Comparison of ENCODE assay signal across 25 mouse cellular contexts in the genomic region with DNA sequence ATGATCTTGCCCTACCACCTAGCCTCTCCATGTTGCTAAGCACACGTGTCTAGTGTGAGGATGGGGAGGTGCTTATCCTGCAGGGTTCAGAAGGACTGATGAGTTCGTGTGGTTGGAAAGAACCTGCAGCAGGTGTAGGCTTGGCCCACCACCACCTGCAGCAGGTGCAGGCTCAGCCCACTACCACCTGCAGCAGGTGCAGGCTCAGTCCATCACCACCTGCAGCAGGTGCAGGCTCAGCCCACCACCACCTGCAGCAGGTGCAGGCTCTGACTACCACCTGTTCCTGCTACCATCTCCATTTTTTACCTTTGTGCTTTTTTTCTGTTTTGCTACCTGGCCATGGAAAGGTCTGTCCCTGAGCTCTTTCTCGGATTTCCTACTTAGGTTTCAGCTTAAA.
DNase-seq lines count a peak whose midpoint lies in the region; ATAC-seq and TF ChIP-seq lines count a peak whose summit lies in the region.
"Had no signal": no experiment of that assay in that cellular context is flagged by ENCODE, and none has a peak within 500 bp of the region (broad histone marks: within the 10 kb centered on the region; RNA-seq: fewer than 3 reads in every experiment).

No protein-coding gene starts in this region.

- no peak for TF ChIP-seq RAD21 in CH12.LX (IDR thresholded peaks at IDR 0.05; ENCODE audit: low read depth, low read length)

- WGBS in heart, adult 2 months = 85% methylated on average over 3 of the region's 3 CpGs
- 83% methylated on average over 3 of the region's 3 CpGs for WGBS in heart, embryonic 15.5 days

- H3K27ac ChIP-seq in heart, adult 2 months = no peak overlapping the region
- peak overlapping the region; percentile 32; the same call in 1 of the 2 replicates for H3K27ac ChIP-seq in heart, embryonic 15.5 days
- no peak overlapping the region for H3K27ac ChIP-seq in CH12.LX (ENCODE audit: insufficient read depth, low read depth)
- H3K27ac ChIP-seq: embryonic facial prominence, embryonic 13.5 days; embryonic facial prominence, embryonic 15.5 days; forebrain, embryonic 10.5 days; forebrain, embryonic 12.5 days had no signal

- no peaks in the 10 kb centered on the region; the same call in 1 of the 2 replicates for H3K4me1 ChIP-seq in heart, adult 2 months (ENCODE audit: control insufficient read depth, insufficient read depth, low read length)
- peaks cover 28% of the 10 kb centered on the region for H3K4me1 ChIP-seq in heart, embryonic 15.5 days (replicated peaks)
- peaks cover 5 to 42% of the 10 kb centered on the region in 2 experiments; a peak in 3 of 4 replicates for H3K4me1 ChIP-seq in CH12.LX (ENCODE audit: control insufficient read depth in 1 of 2, insufficient read depth in 2 of 2)
- H3K4me1 ChIP-seq: embryonic facial prominence, embryonic 13.5 days had no signal

- peak; percentile 63 for DNase-seq in heart, adult 11 months
- DNase-seq in heart, adult 2 months = no peak
- DNase-seq in heart, postnatal 10 days = no peak
- no peak for DNase-seq in CH12.LX (ENCODE audit: extremely low read depth)
- DNase-seq in layer of hippocampus, adult 11-12 months (ENCODE audit: low spot score) = no peak
- DNase-seq: adrenal gland, adult 2 months; adrenal gland, postnatal 10 days; adrenal gland, postnatal 25 days; B cell, adult 2 months; cerebellum, adult 11 months; cerebellum, adult 18-20 months; cerebellum, adult 8-10 months; cerebellum, adult 9-11 months; cerebellum, postnatal 14 days; cerebellum, postnatal 36 days; embryo, embryonic 11 days had no signal

- TF ChIP-seq POLR2A in heart, adult 2 months (IDR thresholded peaks at IDR 0.05; ENCODE audit: insufficient read depth, low read depth, low read length) = no peak
- TF ChIP-seq POLR2A in CH12.LX (IDR thresholded peaks at IDR 0.05; ENCODE audit: low read depth, low read length) (no peak), myocyte (IDR thresholded peaks at IDR 0.05; ENCODE audit: insufficient read length, low read depth) (no peak)

- ATAC-seq in heart, embryonic 15.5 days (replicated peaks; ENCODE audit: insufficient number of reproducible peaks, insufficient read depth, low FRiP score, low read depth) = no peak
- ATAC-seq: CD4-positive, CD25-positive, alpha-beta regulatory T cell, adult 4 months; forebrain, embryonic 14.5 days had no signal

- no peaks in the 10 kb centered on the region for H3K27me3 ChIP-seq in heart, adult 2 months (ENCODE audit: control insufficient read depth, insufficient read depth, low read length)
- H3K27me3 ChIP-seq in heart, embryonic 15.5 days = no peaks in the 10 kb centered on the region
- H3K27me3 ChIP-seq in CH12.LX (replicated peaks) (no peaks in the 10 kb centered on the region), myocyte (ENCODE audit: control insufficient read depth, insufficient read depth, insufficient read length) (no peaks in the 10 kb centered on the region)
- H3K27me3 ChIP-seq: embryonic facial prominence, embryonic 13.5 days; embryonic facial prominence, embryonic 15.5 days; forebrain, embryonic 12.5 days had no signal

- H3K9me3 ChIP-seq in heart, embryonic 15.5 days (replicated peaks) = no peaks in the 10 kb centered on the region
- H3K9me3 ChIP-seq in CH12.LX (replicated peaks; ENCODE audit: low read length) = peaks cover 3% of the 10 kb centered on the region
- H3K9me3 ChIP-seq: embryonic facial prominence, embryonic 13.5 days; embryonic facial prominence, embryonic 15.5 days; forebrain, embryonic 10.5 days; forebrain, embryonic 12.5 days had no signal

- dilution Hi-C loops in CH12.LX (cut with MboI; ENCODE audit: extremely low pct_ligation_motif_present, extremely low pct_unique_long_range_greater_than_20kb, low sequenced_read_pairs) = no loop called here

- H3K4me3 ChIP-seq in heart, adult 2 months = no peak overlapping the region
- no peak overlapping the region for H3K4me3 ChIP-seq in heart, embryonic 15.5 days
- H3K4me3 ChIP-seq in CH12.LX (replicated peaks in 1 of 3; ENCODE audit: low read depth in 2 of 3, low read length in 2 of 3, poor library complexity in 1 of 3) (no peak overlapping the region), myocyte (no peak overlapping the region)
- H3K4me3 ChIP-seq: embryonic facial prominence, embryonic 13.5 days; embryonic facial prominence, embryonic 15.5 days; erythroblast, embryonic 14.5 days; forebrain, embryonic 10.5 days; forebrain, embryonic 12.5 days had no signal

- H3K36me3 ChIP-seq in heart, adult 2 months (ENCODE audit: control insufficient read depth, insufficient read depth, low read length) = no peaks in the 10 kb centered on the region
- H3K36me3 ChIP-seq in heart, embryonic 15.5 days = no peaks in the 10 kb centered on the region
- H3K36me3 ChIP-seq in CH12.LX (replicated peaks in 1 of 2; ENCODE audit: control insufficient read depth in 1 of 2, insufficient read depth in 1 of 2, low read length in 1 of 2) (peaks cover 6 to 67% of the 10 kb centered on the region in 2 experiments), myocyte (ENCODE audit: control insufficient read depth, insufficient read depth) (no peaks in the 10 kb centered on the region)
- H3K36me3 ChIP-seq: embryonic facial prominence, embryonic 13.5 days; embryonic facial prominence, embryonic 15.5 days; forebrain, embryonic 10.5 days; forebrain, embryonic 12.5 days had no signal

- in situ Hi-C loops in CH12.LX (cut with MboI; ENCODE audit: low pct_ligation_motif_present, low pct_unique_long_range_greater_than_20kb, low sequenced_read_pairs) = no loop called here

- TF ChIP-seq CTCF in heart, adult 2 months (IDR thresholded peaks at IDR 0.05) = no peak
- no peak for TF ChIP-seq CTCF in CH12.LX (conservative IDR thresholded peaks at IDR 0.05 in 1 of 2, IDR thresholded peaks at IDR 0.05 in 1 of 2; ENCODE audit: low read depth in 2 of 2, low read length in 2 of 2)

- no peak overlapping the region for H3ac ChIP-seq in myocyte (ENCODE audit: control insufficient read depth, insufficient read length)

- no peak overlapping the region for H3K9ac ChIP-seq in heart, adult 2 months (ENCODE audit: low read depth, low read length)
- no peak overlapping the region for H3K9ac ChIP-seq in heart, embryonic 15.5 days
- H3K9ac ChIP-seq in CH12.LX (ENCODE audit: insufficient read depth, low read depth) = no peak overlapping the region
- H3K9ac ChIP-seq: embryonic facial prominence, embryonic 13.5 days; embryonic facial prominence, embryonic 15.5 days; forebrain, embryonic 12.5 days had no signal

- TF ChIP-seq EP300 in heart, adult 2 months (IDR thresholded peaks at IDR 0.05; ENCODE audit: insufficient read depth, low read depth, low read length) = no peak
- no peak for TF ChIP-seq EP300 in CH12.LX (IDR thresholded peaks at IDR 0.05; ENCODE audit: low read length)

- intact Hi-C loops in heart, adult 2 months (cut with DNase I) = loop anchor here (10.0 kb wide), 1 partner anchor 225 kb away; a partner anchor contains a TSS
- intact Hi-C loops in heart, postnatal 10 days (cut with DNase I) = no loop called here

- no peak overlapping the region for H3K4me2 ChIP-seq in heart, embryonic 15.5 days
- H3K4me2 ChIP-seq in CH12.LX (ENCODE audit: insufficient read depth, low read depth, poor library complexity, severe bottlenecking) (no peak overlapping the region), myocyte (ENCODE audit: low read depth) (no peak overlapping the region)
- H3K4me2 ChIP-seq: embryonic facial prominence, embryonic 13.5 days; embryonic facial prominence, embryonic 15.5 days; forebrain, embryonic 12.5 days had no signal

- no peaks in the 10 kb centered on the region for H3K79me2 ChIP-seq in heart, adult 2 months (replicated peaks; ENCODE audit: control insufficient read depth, insufficient read depth, low read length)
- H3K79me2 ChIP-seq in CH12.LX (replicated peaks; ENCODE audit: control insufficient read depth, extremely low read depth, insufficient read depth, poor library complexity, severe bottlenecking) (no peaks in the 10 kb centered on the region), myocyte (ENCODE audit: control insufficient read depth, insufficient read depth) (no peaks in the 10 kb centered on the region)

TF ChIP-seq in CH12.LX, 34 proteins besides CTCF, POLR2A, EP300 and RAD21:
- TF ChIP-seq CHD2 (IDR thresholded peaks at IDR 0.05; ENCODE audit: low read length) = no peak
- no peak for TF ChIP-seq UBTF (IDR thresholded peaks at IDR 0.05; ENCODE audit: low read depth, low read length)
- TF ChIP-seq TCF12 (IDR thresholded peaks at IDR 0.05; ENCODE audit: low read depth, low read length) = peak; percentile 87

TF ChIP-seq in myocyte, 11 proteins besides CTCF, POLR2A, EP300 and RAD21:
- TF ChIP-seq MYOG (IDR thresholded peaks at IDR 0.05; ENCODE audit: control insufficient read depth in 1 of 3, insufficient read depth in 1 of 3, insufficient read length in 2 of 3, low read depth in 2 of 3) = peak in 2 of 3 experiments; percentile 30 to 59
- TF ChIP-seq E2F4 (IDR thresholded peaks at IDR 0.05; ENCODE audit: insufficient read depth) = no peak
- TF ChIP-seq TCF12 (IDR thresholded peaks at IDR 0.05; ENCODE audit: insufficient read depth, poor library complexity, severe bottlenecking) = no peak
- TF ChIP-seq POLR2AphosphoS2 (IDR thresholded peaks at IDR 0.05; ENCODE audit: insufficient read length, low read depth) = no peak
- TF ChIP-seq MAX (IDR thresholded peaks at IDR 0.05; ENCODE audit: low read depth) = no peak
- TF ChIP-seq MYOD1 (IDR thresholded peaks at IDR 0.05; ENCODE audit: control insufficient read depth in 1 of 3, insufficient read length in 2 of 3, low read depth in 2 of 3) = peak in 1 of 3 experiments; percentile 76
- peak; percentile 49 for TF ChIP-seq TCF3 (IDR thresholded peaks at IDR 0.05; ENCODE audit: insufficient read length, low read depth)
- TF ChIP-seq REST (IDR thresholded peaks at IDR 0.05; ENCODE audit: insufficient read depth, insufficient read length) = no peak
- TF ChIP-seq SRF (IDR thresholded peaks at IDR 0.05; ENCODE audit: control insufficient read depth, insufficient read length, low read depth) = no peak
- no peak for TF ChIP-seq CEBPB (IDR thresholded peaks at IDR 0.05; ENCODE audit: insufficient read depth, poor library complexity, severe bottlenecking)
- no peak for TF ChIP-seq USF1 (IDR thresholded peaks at IDR 0.05; ENCODE audit: low read depth)
TF ChIP-seq in myocyte: peak in this region for 3.
